Mouse (Mus musculus): ENCODE results near the gene Cdcp2. TPM values are rescaled to one million over a fixed set of nuclear protein-coding genes. Genes with fewer than 3 reads are reported as not detected.

Gene Cdcp2
- polyA plus RNA-seq, 1 experiment from 2014 or later: 0.24 TPM

- Histone ChIP-seq H3K4me3 (ENCODE audit: low read length) (no peak overlapping the region), H3K9ac (replicated peaks; ENCODE audit: low read length) (peak overlapping the region; percentile 18; the same call in 1 of the 2 replicates), H3K27me3 (ENCODE audit: insufficient read depth, low read length) (no peaks in the 10 kb centered on the region), H3K9me3 (ENCODE audit: low read length) (no peaks in the 10 kb centered on the region), H3K27ac (ENCODE audit: low read length) (peak overlapping the region; percentile 74), H3K4me1 (ENCODE audit: insufficient read depth, low read length) (peaks cover 11% of the 10 kb centered on the region; the same call in 1 of the 2 replicates), H3K36me3 (ENCODE audit: insufficient read depth, low read length) (no peaks in the 10 kb centered on the region), H3K4me2 (replicated peaks; ENCODE audit: low read depth, low read length) (no peak overlapping the region)
- ATAC-seq (ENCODE audit: low FRiP score, low TSS enrichment): no peak
- WGBS: 30% methylated on average over 1 of the region's 1 CpGs
These were observed 12.3 kb upstream of the Cdcp2 start for GRCm38 (mm10) chr4:107084343-107084742.

DNA sequence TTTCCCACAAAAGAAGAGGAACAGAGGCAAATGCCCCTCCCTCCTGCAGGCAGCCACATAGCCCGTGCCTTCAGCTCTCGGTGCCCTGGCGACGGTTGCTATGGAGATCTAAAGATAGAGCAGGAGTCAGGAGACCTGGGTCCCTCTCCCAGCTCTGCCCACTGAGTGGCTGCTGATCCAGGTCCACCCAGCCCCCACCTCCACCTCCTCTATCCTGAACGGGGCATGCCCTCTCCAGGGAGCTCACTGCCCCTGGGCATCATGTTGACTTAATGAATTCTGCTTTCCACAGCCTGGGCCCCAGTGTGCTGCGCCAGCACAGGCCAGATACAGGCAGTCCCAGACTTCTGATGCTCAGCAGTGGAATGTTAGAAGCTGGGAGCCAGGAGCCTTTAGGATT is 11.8 kb upstream of the Cdcp2 start:
- Histone ChIP-seq H3K4me3 (ENCODE audit: low read length) (no peak overlapping the region), H3K4me1 (ENCODE audit: insufficient read depth, low read length) (peaks cover 11% of the 10 kb centered on the region; the same call in 1 of the 2 replicates), H3K27ac (ENCODE audit: low read length) (peak overlapping the region; percentile 74; the same call in 1 of the 2 replicates), H3K4me2 (replicated peaks; ENCODE audit: low read depth, low read length) (no peak overlapping the region), H3K27me3 (ENCODE audit: insufficient read depth, low read length) (no peaks in the 10 kb centered on the region), H3K9ac (replicated peaks; ENCODE audit: low read length) (0 out of 2 replicates have a peak overlapping the region, but pooled peaks have one; percentile 18), H3K36me3 (ENCODE audit: insufficient read depth, low read length) (no peaks in the 10 kb centered on the region), H3K9me3 (ENCODE audit: low read length) (no peaks in the 10 kb centered on the region)
- 17% methylated on average over 6 of the region's 6 CpGs for WGBS
- ATAC-seq (ENCODE audit: low FRiP score, low TSS enrichment): peak; percentile 88

DNA sequence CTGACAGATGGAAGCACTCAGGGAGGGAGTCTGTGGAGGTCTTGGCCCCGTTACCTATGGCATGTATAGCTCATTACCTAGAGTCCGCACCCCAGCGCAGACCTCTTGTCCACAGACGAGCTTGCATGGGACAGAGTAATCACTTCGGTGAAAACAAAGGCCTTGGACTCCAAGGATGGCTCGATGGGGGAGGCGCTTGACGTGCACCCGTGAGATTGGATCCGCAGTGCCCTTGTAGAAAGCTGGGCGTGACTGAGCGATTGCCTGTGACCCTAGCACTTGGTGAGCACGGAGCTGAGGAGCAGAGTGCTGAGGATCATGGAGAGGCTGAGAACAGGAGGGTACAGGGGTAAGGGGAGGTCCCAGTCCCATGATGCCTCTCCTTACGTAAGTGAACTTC is 5.0 kb upstream of the Cdcp2 start:
- H3K4me1 ChIP-seq (ENCODE audit: insufficient read depth, low read length): no peaks in the 10 kb centered on the region
- no peaks in the 10 kb centered on the region for H3K9me3 ChIP-seq (ENCODE audit: low read length)
- H3K36me3 ChIP-seq (ENCODE audit: insufficient read depth, low read length): no peaks in the 10 kb centered on the region
- no peak overlapping the region for H3K4me3 ChIP-seq (ENCODE audit: low read length)
- WGBS: 68% methylated on average over 14 of the region's 14 CpGs
- no peak for ATAC-seq (ENCODE audit: low FRiP score, low TSS enrichment)
- H3K27ac ChIP-seq (ENCODE audit: low read length): no peak overlapping the region
- no peak overlapping the region for H3K4me2 ChIP-seq (replicated peaks; ENCODE audit: low read depth, low read length)
- no peaks in the 10 kb centered on the region for H3K27me3 ChIP-seq (ENCODE audit: insufficient read depth, low read length)
- no peak overlapping the region for H3K9ac ChIP-seq (replicated peaks; ENCODE audit: low read length)

DNA sequence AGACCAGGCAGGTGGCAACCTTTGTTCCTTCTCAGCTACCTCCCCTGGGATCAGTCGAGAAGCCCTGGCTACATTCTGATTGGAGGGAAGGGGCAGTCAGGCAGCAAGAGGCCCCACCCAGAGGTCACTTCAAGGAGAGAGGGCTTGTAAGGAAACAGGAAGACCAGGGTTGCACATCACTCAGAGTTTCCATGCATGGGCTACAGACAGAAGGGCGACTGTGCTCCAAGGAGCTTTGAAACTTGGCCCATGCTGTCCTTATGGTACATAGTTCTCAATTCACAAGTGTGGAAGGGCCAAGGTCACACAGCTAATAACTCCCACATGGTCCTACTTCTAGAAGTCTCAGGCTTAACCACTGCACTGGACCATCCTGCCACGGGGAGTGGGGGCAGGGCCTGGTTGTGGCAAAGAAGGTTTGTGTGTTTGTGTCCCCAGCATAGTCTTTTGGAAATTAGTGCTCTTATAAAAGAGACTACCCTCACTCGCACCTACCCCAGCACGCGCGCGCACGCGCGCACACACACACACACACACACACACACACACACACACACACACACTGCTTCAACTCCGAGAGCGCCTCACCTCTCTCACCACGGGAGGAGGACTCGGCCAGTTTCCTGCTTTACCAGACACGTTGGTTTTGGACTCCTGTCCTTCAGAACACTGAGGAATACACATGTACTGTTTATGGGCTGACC is 2.1 kb upstream of the Cdcp2 start:
- Histone ChIP-seq H3K27me3 (ENCODE audit: insufficient read depth, low read length) (no peaks in the 10 kb centered on the region), H3K9me3 (ENCODE audit: low read length) (no peaks in the 10 kb centered on the region), H3K27ac (ENCODE audit: low read length) (no peak overlapping the region), H3K4me1 (ENCODE audit: insufficient read depth, low read length) (peaks cover 6% of the 10 kb centered on the region; the same call in 1 of the 2 replicates), H3K4me2 (replicated peaks; ENCODE audit: low read depth, low read length) (no peak overlapping the region), H3K9ac (replicated peaks; ENCODE audit: low read length) (no peak overlapping the region), H3K4me3 (ENCODE audit: low read length) (no peak overlapping the region), H3K36me3 (ENCODE audit: insufficient read depth, low read length) (no peaks in the 10 kb centered on the region)
- no peak for ATAC-seq (ENCODE audit: low FRiP score, low TSS enrichment)
- 76% methylated on average over 16 of the region's 16 CpGs for WGBS

DNA sequence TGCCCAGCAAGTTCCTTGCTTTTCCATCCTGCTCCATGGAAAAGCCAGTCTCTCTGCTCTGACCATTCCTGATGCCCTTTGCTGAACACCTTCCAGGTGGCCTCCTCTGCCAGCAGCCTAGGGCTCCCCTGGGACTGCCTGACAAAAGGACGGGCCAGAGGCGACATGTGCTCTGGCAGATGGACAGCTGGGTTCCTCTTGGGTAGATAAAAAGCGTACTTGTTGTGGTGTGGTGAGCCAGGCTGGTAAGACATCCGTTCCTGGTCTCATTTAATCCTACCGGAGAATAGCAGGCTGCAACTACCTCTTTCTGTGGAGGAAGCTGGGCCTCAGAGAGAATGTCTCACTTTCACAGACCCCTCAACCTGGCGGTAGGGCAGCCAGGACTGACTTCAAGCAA is 648 bp upstream of the Cdcp2 start:
- 62% methylated on average over 6 of the region's 6 CpGs for WGBS
- Histone ChIP-seq H3K4me3 (ENCODE audit: low read length) (no peak overlapping the region), H3K9ac (replicated peaks; ENCODE audit: low read length) (no peak overlapping the region), H3K27ac (ENCODE audit: low read length) (no peak overlapping the region), H3K4me2 (replicated peaks; ENCODE audit: low read depth, low read length) (no peak overlapping the region), H3K4me1 (ENCODE audit: insufficient read depth, low read length) (peaks cover 6% of the 10 kb centered on the region; the same call in 1 of the 2 replicates), H3K9me3 (ENCODE audit: low read length) (no peaks in the 10 kb centered on the region), H3K27me3 (ENCODE audit: insufficient read depth, low read length) (no peaks in the 10 kb centered on the region), H3K36me3 (ENCODE audit: insufficient read depth, low read length) (no peaks in the 10 kb centered on the region)
- ATAC-seq (ENCODE audit: low FRiP score, low TSS enrichment): no peak

DNA sequence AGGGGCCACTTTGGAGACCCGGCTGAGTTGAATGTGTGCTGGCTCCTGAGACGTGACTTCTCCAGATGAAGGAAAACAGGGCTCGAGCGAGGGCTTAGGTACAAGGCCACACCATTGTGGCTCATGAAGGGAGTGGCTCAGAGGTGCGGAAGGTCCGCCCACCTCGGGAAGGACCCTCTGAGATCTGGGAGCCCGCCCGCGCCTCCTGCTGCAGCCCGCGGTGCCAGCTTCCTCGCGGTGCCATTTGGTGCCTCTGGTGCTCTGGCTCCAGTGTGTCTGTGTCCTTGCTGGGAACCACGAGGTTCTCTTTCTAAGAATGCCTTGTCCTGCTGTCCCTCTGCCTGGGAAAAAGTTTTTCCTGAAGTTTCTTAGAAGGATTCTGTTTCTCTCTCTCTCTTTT is 1.2 kb downstream of the Cdcp2 start:
- H3K27ac ChIP-seq (ENCODE audit: low read length): no peak overlapping the region
- ATAC-seq (ENCODE audit: low FRiP score, low TSS enrichment): no peak
- peaks cover 6% of the 10 kb centered on the region; the same call in 1 of the 2 replicates for H3K4me1 ChIP-seq (ENCODE audit: insufficient read depth, low read length)
- H3K4me3 ChIP-seq (ENCODE audit: low read length): no peak overlapping the region
- 29% methylated on average over 15 of the region's 15 CpGs for WGBS
- peak overlapping the region; percentile 31; the same call in 1 of the 2 replicates for H3K9ac ChIP-seq (replicated peaks; ENCODE audit: low read length)
- H3K9me3 ChIP-seq (ENCODE audit: low read length): no peaks in the 10 kb centered on the region
- no peaks in the 10 kb centered on the region for H3K27me3 ChIP-seq (ENCODE audit: insufficient read depth, low read length)
- no peak overlapping the region; the same call in 1 of the 2 replicates for H3K4me2 ChIP-seq (replicated peaks; ENCODE audit: low read depth, low read length)
- no peaks in the 10 kb centered on the region for H3K36me3 ChIP-seq (ENCODE audit: insufficient read depth, low read length)

GRCm38 (mm10) chr4:107098375-107098774 is 1.7 kb downstream of the Cdcp2 start:
- no peak overlapping the region for H3K27ac ChIP-seq (ENCODE audit: low read length)
- H3K9ac ChIP-seq (replicated peaks; ENCODE audit: low read length): no peak overlapping the region
- no peak overlapping the region for H3K4me3 ChIP-seq (ENCODE audit: low read length)
- 55% methylated on average over 10 of the region's 10 CpGs for WGBS
- ATAC-seq (ENCODE audit: low FRiP score, low TSS enrichment): no peak
- H3K9me3 ChIP-seq (ENCODE audit: low read length): no peaks in the 10 kb centered on the region
- no peaks in the 10 kb centered on the region for H3K27me3 ChIP-seq (ENCODE audit: insufficient read depth, low read length)
- H3K4me2 ChIP-seq (replicated peaks; ENCODE audit: low read depth, low read length): no peak overlapping the region
- H3K36me3 ChIP-seq (ENCODE audit: insufficient read depth, low read length): no peaks in the 10 kb centered on the region
- H3K4me1 ChIP-seq (ENCODE audit: insufficient read depth, low read length): peaks cover 6% of the 10 kb centered on the region; the same call in 1 of the 2 replicates

- no peak overlapping the region for H3K9ac ChIP-seq (replicated peaks; ENCODE audit: low read length)
These were observed 2.3 kb downstream of the Cdcp2 start for GRCm38 (mm10) chr4:107098791-107099525.

DNA sequence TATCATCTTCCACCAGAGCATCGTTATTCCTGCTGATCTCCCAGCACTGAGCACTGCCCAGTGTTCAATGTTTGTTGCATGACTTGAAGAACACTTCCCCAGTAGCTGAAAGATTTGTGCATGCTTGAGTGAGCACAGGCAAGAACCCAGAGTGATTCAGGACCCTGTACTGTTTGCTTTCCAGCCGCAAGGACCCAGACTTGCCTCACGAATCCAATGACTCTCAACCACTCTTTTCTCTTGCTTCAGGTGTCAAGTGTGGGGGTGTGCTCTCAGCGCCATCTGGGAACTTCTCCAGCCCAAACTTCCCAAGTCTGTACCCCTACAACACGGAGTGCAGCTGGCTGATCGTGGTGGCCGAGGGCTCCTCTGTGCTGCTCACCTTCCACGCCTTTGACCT is 5.5 kb downstream of the Cdcp2 start:
- Histone ChIP-seq H3K36me3 (ENCODE audit: insufficient read depth, low read length) (no peaks in the 10 kb centered on the region), H3K4me3 (ENCODE audit: low read length) (no peak overlapping the region), H3K27me3 (ENCODE audit: insufficient read depth, low read length) (no peaks in the 10 kb centered on the region), H3K27ac (ENCODE audit: low read length) (no peak overlapping the region), H3K4me1 (ENCODE audit: insufficient read depth, low read length) (peaks cover 6% of the 10 kb centered on the region; the same call in 1 of the 2 replicates), H3K9me3 (ENCODE audit: low read length) (no peaks in the 10 kb centered on the region), H3K4me2 (replicated peaks; ENCODE audit: low read depth, low read length) (no peak overlapping the region), H3K9ac (replicated peaks; ENCODE audit: low read length) (no peak overlapping the region)
- ATAC-seq (ENCODE audit: low FRiP score, low TSS enrichment): no peak
- WGBS: 68% methylated on average over 8 of the region's 8 CpGs

More at GRCm38 (mm10) chr4:107098791-107099525, 2.3 kb downstream of the Cdcp2 start:
- H3K4me1 ChIP-seq (ENCODE audit: insufficient read depth, low read length): peaks cover 6% of the 10 kb centered on the region; the same call in 1 of the 2 replicates
- no peak overlapping the region for H3K4me2 ChIP-seq (replicated peaks; ENCODE audit: low read depth, low read length)
- no peak; the same call in 1 of the 2 replicates for ATAC-seq (ENCODE audit: low FRiP score, low TSS enrichment)
- H3K27ac ChIP-seq (ENCODE audit: low read length): no peak overlapping the region
- no peaks in the 10 kb centered on the region for H3K27me3 ChIP-seq (ENCODE audit: insufficient read depth, low read length)
- 62% methylated on average over 17 of the region's 17 CpGs for WGBS
- no peaks in the 10 kb centered on the region for H3K9me3 ChIP-seq (ENCODE audit: low read length)
- no peaks in the 10 kb centered on the region for H3K36me3 ChIP-seq (ENCODE audit: insufficient read depth, low read length)
- H3K4me3 ChIP-seq (ENCODE audit: low read length): no peak overlapping the region

DNA sequence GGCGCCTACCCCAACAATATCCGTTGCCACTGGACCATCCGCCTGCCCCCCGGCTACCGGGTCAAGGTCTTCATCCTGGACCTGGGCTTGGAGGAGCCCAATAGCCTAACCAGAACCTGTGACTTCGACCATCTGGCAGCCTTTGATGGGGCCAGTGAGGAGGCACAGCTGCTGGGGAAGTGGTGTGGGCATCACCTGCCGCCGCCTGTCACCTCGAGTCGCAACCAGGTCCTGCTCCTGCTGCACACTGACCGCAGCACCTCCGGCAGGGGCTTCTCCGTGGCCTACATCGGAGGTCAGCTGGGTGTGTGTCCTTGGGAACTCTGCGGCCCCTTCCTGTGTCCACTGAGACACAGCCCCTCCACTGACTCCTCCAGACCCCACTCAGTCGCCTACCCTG is 10.1 kb downstream of the Cdcp2 start:
- Histone ChIP-seq H3K4me1 (ENCODE audit: insufficient read depth, low read length) (peaks cover 10% of the 10 kb centered on the region), H3K27ac (ENCODE audit: low read length) (no peak overlapping the region), H3K9ac (replicated peaks; ENCODE audit: low read length) (no peak overlapping the region), H3K27me3 (ENCODE audit: insufficient read depth, low read length) (no peaks in the 10 kb centered on the region), H3K9me3 (ENCODE audit: low read length) (no peaks in the 10 kb centered on the region), H3K4me2 (replicated peaks; ENCODE audit: low read depth, low read length) (no peak overlapping the region), H3K36me3 (ENCODE audit: insufficient read depth, low read length) (no peaks in the 10 kb centered on the region), H3K4me3 (ENCODE audit: low read length) (no peak overlapping the region)
- no peak for ATAC-seq (ENCODE audit: low FRiP score, low TSS enrichment)
- 76% methylated on average over 16 of the region's 16 CpGs for WGBS
